Mouse (Mus musculus) lung, postnatal 25 days (tissue): ENCODE results near the gene Tas2r113.
"Not testable (repeated sequence)": the region's sequence is repeated elsewhere in the genome, so short reads cannot be mapped to it uniquely, and the experiment has no call there.

Experiments
- DNase-seq: peaks from one replicate; pipeline ENCODE4 v3.0.0; 2022; ENCODE audit warnings: low spot score

Tas2r113 gene

DNA sequence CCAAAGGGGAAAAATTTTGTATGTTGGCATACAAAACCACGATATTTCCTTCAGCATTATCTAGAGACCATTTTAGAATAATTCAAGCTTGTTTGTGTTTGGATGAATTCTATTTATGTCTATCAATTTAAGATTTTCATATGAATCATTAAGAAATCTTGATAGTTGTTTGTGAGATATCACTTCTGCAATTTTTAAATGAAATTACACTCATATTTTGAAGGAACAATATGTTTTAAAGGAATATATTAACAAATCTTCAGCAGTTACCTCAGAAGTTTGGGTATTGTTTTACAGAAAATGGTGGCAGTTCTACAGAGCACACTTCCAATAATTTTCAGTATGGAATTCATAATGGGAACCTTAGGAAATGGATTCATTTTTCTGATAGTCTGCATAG, at the start of gene Tas2r113:
Tas2r113 (plus strand) TSS at position 301 of the 400 bp plus-strand sequence.
- no peak for DNase-seq

GRCm38 (mm10) chr6:132846842-132847241, 46.0 kb upstream of the Tas2r113 start, which contains the start of gene Tas2r123:
Tas2r123 (plus strand) TSS chr6:132847142.
- DNase-seq, result no peak

DNA sequence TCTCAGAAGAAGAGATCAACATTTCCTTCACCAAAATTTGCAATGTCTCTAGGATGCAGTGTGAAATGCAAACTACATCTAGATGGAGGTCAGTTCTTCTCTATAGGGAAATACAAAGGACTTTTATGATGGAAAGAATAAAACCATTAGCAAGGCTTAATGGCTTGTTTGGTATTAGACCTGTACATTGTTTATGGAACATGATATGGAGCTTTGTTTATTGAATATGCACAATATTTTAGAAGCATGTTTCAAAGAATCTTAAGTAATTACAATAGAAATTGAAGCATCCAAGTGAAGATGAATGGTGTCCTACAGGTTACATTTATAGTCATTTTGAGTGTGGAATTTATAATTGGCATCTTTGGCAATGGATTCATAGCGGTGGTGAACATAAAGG, 37.7 kb upstream of the Tas2r113 start, which contains the start of gene Tas2r116:
Tas2r116 (plus strand) TSS at position 301 of the 400 bp plus-strand sequence.
- DNase-seq, result no peak

- no peak for DNase-seq
These were observed 25.1 kb upstream of the Tas2r113 start, which contains the start of gene Tas2r110 for GRCm38 (mm10) chr6:132867708-132868107. Tas2r110 (plus strand) TSS chr6:132868008.

- DNase-seq, result no peak
These were observed 16.5 kb downstream of the Tas2r113 start, which contains the start of gene Tas2r125 for GRCm38 (mm10) chr6:132909351-132909750. Tas2r125 (plus strand) TSS chr6:132909651.

DNA sequence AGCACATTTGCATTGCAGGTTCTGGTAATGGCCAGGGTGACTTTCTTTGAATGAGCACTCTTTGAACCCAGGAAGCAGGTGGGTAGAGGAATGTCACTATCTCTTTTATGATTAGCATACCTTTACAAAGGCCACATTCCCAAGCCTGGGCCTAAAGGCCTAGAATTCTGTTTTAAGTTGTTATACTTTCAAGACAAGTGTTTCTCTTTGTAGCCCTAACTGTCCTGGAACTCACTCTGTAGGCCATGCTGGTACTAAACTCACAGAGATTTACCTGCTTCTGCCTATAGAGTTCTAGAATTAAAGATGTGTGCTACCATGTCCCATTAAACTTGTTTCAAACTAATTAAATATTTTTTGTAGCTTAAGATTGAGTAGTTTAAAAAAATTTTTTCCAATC, 48.6 kb downstream of the Tas2r113 start:
- DNase-seq, result not testable (repeated sequence)
